Mouse (Mus musculus): Measurements from ENCODE around the gene Tbk1.

Tbk1 gene

DNA sequence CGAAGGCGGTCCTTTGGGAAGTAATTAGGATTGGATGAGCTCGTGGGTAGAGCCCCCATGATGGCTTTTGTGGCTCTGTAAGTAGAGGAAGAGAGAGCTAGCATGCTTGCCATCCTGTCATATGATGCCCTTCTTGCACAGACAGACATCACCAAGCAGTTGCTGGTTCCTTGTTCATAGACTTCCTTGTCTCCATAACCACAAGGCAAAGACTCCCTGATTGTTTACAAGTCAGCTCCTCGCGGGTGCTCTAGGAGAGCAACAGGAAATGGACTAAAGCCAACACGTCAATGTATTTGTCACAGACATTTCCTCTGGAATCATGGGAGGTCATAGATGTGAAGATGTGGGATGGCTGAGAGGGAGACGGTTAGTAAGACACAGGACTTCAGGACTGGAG is 90.0 kb downstream of the Tbk1 start:
- peak; percentile 28 for DNase-seq

All from kidney, postnatal 10 days (tissue).